Comparison of ENCODE assay signal across 10 mouse cellular contexts in genomic region chr15:83924656-83925055, GRCm38 (mm10).
DNase-seq lines count a peak whose midpoint lies in the region; ATAC-seq lines count a peak whose summit lies in the region.
"Had no signal": no experiment of that assay in that cellular context is flagged by ENCODE, and none has a peak within 500 bp of the region (broad histone marks: within the 10 kb centered on the region; RNA-seq: fewer than 3 reads in every experiment).

No protein-coding gene starts in this region.

- no peaks in the 10 kb centered on the region for H3K9me3 ChIP-seq in neural tube, embryonic 15.5 days (replicated peaks)
- no peaks in the 10 kb centered on the region for H3K9me3 ChIP-seq in intestine, embryonic 15.5 days
- H3K9me3 ChIP-seq: hindbrain, embryonic 15.5 days had no signal

- no peak overlapping the region for H3K4me2 ChIP-seq in neural tube, embryonic 15.5 days
- no peak overlapping the region for H3K4me2 ChIP-seq in intestine, embryonic 15.5 days (replicated peaks)
- H3K4me2 ChIP-seq: hindbrain, embryonic 15.5 days had no signal

- no peak for ATAC-seq in neural tube, embryonic 15.5 days (ENCODE audit: low FRiP score)
- no peak for ATAC-seq in intestine, embryonic 15.5 days
- ATAC-seq: forebrain, embryonic 16.5 days had no signal

- peak; percentile 66 for DNase-seq in heart, adult 11 months
- DNase-seq in heart, postnatal 25 days (ENCODE audit: low spot score): no peak
- peak; percentile 36 for DNase-seq in neural tube, embryonic 10.5 days (ENCODE audit: extremely low spot score, low spot score)
- peak; percentile 16 for DNase-seq in adrenal gland, postnatal 25 days
- DNase-seq in lung, postnatal 36 days: peak; percentile 5
- no peak for DNase-seq in right cerebral cortex, adult 18-20 months

- no peaks in the 10 kb centered on the region for H3K4me1 ChIP-seq in neural tube, embryonic 15.5 days
- no peaks in the 10 kb centered on the region for H3K4me1 ChIP-seq in intestine, embryonic 15.5 days (replicated peaks)
- H3K4me1 ChIP-seq: hindbrain, embryonic 15.5 days had no signal

- no peak overlapping the region for H3K27ac ChIP-seq in neural tube, embryonic 15.5 days (replicated peaks)
- no peak overlapping the region for H3K27ac ChIP-seq in intestine, embryonic 15.5 days
- H3K27ac ChIP-seq: hindbrain, embryonic 15.5 days had no signal

- no peaks in the 10 kb centered on the region for H3K27me3 ChIP-seq in neural tube, embryonic 15.5 days (replicated peaks)
- H3K27me3 ChIP-seq in intestine, embryonic 15.5 days (replicated peaks): no peaks in the 10 kb centered on the region
- H3K27me3 ChIP-seq: hindbrain, embryonic 15.5 days had no signal

- no peak overlapping the region for H3K4me3 ChIP-seq in neural tube, embryonic 15.5 days (replicated peaks)
- no peak overlapping the region for H3K4me3 ChIP-seq in intestine, embryonic 15.5 days (replicated peaks)
- H3K4me3 ChIP-seq: hindbrain, embryonic 15.5 days had no signal

- H3K36me3 ChIP-seq in neural tube, embryonic 15.5 days: no peaks in the 10 kb centered on the region
- H3K36me3 ChIP-seq in intestine, embryonic 15.5 days: no peaks in the 10 kb centered on the region
- H3K36me3 ChIP-seq: hindbrain, embryonic 15.5 days had no signal

- 30% methylated on average over 4 of the region's 4 CpGs for WGBS in neural tube, embryonic 15.5 days
- 25% methylated on average over 4 of the region's 4 CpGs for WGBS in intestine, embryonic 15.5 days

- no peak overlapping the region for H3K9ac ChIP-seq in neural tube, embryonic 15.5 days (replicated peaks)
- H3K9ac ChIP-seq in intestine, embryonic 15.5 days: no peak overlapping the region
- H3K9ac ChIP-seq: hindbrain, embryonic 15.5 days had no signal

- intact Hi-C loops in heart, postnatal 25 days (cut with DNase I): no loop called here

Comparison
In these comparisons a context has a peak if more than half of its experiments do, and no peak if none do; other contexts are left out.
1. DNase-seq: peak in heart, adult 11 months (single experiment), neural tube, embryonic 10.5 days (single experiment), adrenal gland, postnatal 25 days (single experiment) and lung, postnatal 36 days (single experiment); none in heart, postnatal 25 days (single experiment) and right cerebral cortex, adult 18-20 months (single experiment).